14 mouse cellular contexts compared by ENCODE assay signal in the genomic region with DNA sequence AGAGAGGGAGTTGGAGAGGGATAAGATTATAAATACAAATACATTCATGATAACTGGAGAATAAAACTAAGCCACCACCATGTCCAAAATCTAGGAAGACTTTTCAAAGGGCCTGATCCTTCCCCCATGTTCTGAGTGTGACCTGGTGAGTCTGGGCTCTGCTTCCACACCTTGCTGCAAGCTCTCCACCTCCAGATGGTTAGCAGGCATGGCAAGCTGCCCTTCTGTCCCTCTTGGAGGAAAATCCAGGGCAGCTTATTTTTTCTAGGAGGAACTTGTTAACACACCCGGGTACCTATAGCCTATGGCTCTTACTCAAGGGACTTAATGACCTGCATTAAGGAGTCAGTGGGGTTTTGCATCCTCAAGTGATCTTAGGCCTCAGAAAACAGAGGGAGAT.
"Had no signal": no experiment of that assay in that cellular context is flagged by ENCODE, and none has a peak within 500 bp of the region (broad histone marks: within the 10 kb centered on the region; RNA-seq: fewer than 3 reads in every experiment).

No protein-coding gene starts in this region.

- H3K4me1 ChIP-seq: kidney, embryonic 15.5 days; limb, embryonic 10.5 days; liver, embryonic 15.5 days; midbrain, embryonic 13.5 days; neural tube, embryonic 15.5 days had no signal

- DNase-seq: kidney, postnatal 14 days; lung, adult 2 months; lung, postnatal 36 days; right cerebral cortex, adult 18-20 months; right cerebral cortex, postnatal 25 days; thymus, adult 18-20 months; thymus, postnatal 25 days had no signal

- H3K27me3 ChIP-seq: kidney, embryonic 15.5 days; liver, embryonic 15.5 days; midbrain, embryonic 13.5 days; neural tube, embryonic 15.5 days had no signal

- H3K27ac ChIP-seq: kidney, embryonic 15.5 days; left cerebral cortex, adult 2 months; limb, embryonic 10.5 days; liver, embryonic 15.5 days; midbrain, embryonic 13.5 days; neural tube, embryonic 15.5 days had no signal

- H3K36me3 ChIP-seq: kidney, embryonic 15.5 days; limb, embryonic 10.5 days; liver, embryonic 15.5 days; midbrain, embryonic 13.5 days; neural tube, embryonic 15.5 days had no signal

- H3K4me3 ChIP-seq: kidney, embryonic 15.5 days; left cerebral cortex, adult 2 months; limb, embryonic 10.5 days; liver, embryonic 15.5 days; midbrain, embryonic 13.5 days; myocyte; neural tube, embryonic 15.5 days had no signal
